Mouse (Mus musculus) embryonic fibroblast, embryonic 13.5 days (primary cell): ENCODE results near the gene Gdnf. TPM values are rescaled to one million over a fixed set of nuclear protein-coding genes. Genes with fewer than 3 reads are reported as not detected.

ENCODE experiments used
- H3K27ac ChIP-seq: 2 replicates; pipeline ENCODE4 v1.5.1; 2012; ENCODE audit warnings: low read length, control low read depth, inconsistent platforms; ENCODE audit not compliant: insufficient read depth
- H3K4me1 ChIP-seq: 2 replicates; pipeline ENCODE4 v1.6.1; 2011; ENCODE audit warnings: low read length; ENCODE audit not compliant: control insufficient read depth, insufficient read depth
- H3K4me3 ChIP-seq: 2 replicates; pipeline ENCODE4 v1.5.1; 2011; ENCODE audit warnings: mild to moderate bottlenecking, control low read depth, low read length; ENCODE audit not compliant: insufficient read depth
- CTCF ChIP-seq: IDR thresholded peaks from 2 replicates; pipeline ENCODE4 v1.5.1; 2011; ENCODE audit warnings: mild to moderate bottlenecking, control low read depth, low read length, moderate library complexity, borderline replicate concordance; ENCODE audit not compliant: insufficient read depth
- POLR2A ChIP-seq: IDR thresholded peaks from 2 replicates; pipeline ENCODE4 v1.6.1; 2011; ENCODE audit warnings: low read depth, mild to moderate bottlenecking, control low read depth, low read length, moderate library complexity
- polyA plus RNA-seq: library from polyadenylated mRNA; stranded (reverse); fragments of >200 nt; gene quantifications from 2 replicates; pipeline ENCODE4 v1.2.4, GENCODE M21; 2011; ENCODE audit warnings: low read depth; ENCODE audit not compliant: missing spikeins, insufficient read length

The Gdnf gene
- polyA plus RNA-seq, 1 experiment: 1.3 TPM

- H3K27ac ChIP-seq: no peak overlapping the region
- TF ChIP-seq POLR2A (no peak), CTCF (no peak)
- H3K4me3 ChIP-seq: no peak overlapping the region
- H3K4me1 ChIP-seq: peaks cover 16% of the 10 kb centered on the region
Observed at GRCm38 (mm10) chr15:7879956-7880355, 69.3 kb downstream of the Gdnf start.

DNA sequence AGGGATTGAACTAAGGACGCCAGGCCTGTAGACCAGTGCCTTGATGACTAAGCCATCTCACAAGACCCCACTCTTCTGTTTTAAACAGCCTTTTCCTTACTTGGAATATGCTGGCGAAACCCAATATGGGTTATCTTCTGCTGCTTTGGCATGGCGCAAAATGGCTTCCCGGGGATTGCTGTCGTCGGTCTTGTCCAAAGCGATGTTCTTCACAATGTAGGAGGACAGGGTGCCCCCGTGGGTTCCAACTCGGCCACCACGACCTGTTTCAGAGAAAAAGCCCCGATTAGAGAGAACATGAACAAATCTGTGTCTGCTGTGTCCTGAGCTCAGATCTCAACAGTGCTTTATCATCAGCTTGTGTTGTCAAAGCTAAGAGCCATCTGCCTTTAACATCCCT, 73.5 kb downstream of the Gdnf start:
- Histone ChIP-seq H3K27ac (no peak overlapping the region), H3K4me1 (peaks cover 6% of the 10 kb centered on the region; the same call in 1 of the 2 replicates), H3K4me3 (no peak overlapping the region)
- no peak for TF ChIP-seq POLR2A
- TF ChIP-seq CTCF: no peak

DNA sequence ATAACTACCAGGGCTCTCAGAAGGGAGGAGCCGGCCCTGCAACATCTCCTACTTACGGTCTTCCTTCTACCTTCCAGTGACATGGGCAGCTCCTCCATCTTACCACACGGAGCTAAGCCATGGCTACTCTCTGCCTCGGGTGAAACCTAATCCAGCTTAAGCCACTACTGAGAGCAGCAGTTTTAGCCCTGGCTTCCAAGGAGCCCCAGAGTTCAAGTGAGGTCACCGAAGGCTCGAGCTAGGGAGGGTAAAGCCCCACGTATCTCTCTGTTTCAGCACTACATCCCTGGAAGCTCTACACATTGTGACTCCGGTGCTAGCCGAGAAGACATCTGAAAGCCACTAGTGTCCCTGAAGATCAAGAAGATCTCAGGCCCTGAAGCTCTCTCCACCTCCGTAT, 74.5 kb downstream of the Gdnf start:
- Histone ChIP-seq H3K4me1 (peaks cover 9% of the 10 kb centered on the region; the same call in 1 of the 2 replicates), H3K27ac (no peak overlapping the region), H3K4me3 (no peak overlapping the region)
- no peak for TF ChIP-seq POLR2A
- no peak for TF ChIP-seq CTCF

DNA sequence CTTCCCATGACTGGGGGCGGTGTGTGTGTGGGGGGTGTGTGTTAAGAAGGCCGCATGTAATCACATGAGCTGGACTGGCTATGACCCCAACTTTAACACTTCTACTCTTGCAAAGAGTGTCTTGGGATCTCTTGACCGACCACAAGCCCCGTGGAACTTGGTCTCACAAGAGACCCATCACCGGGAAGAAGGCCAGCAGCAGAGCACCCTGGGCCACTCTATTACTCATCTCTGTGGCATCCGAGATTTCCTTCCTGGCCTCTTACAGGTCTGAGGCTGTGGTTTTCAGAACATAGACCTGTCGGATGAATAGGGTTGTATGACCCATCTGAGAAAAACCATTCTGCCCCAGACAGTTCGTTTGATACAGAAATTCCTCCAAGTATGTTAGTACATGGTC, 75.9 kb downstream of the Gdnf start:
- no peak overlapping the region for H3K4me3 ChIP-seq
- TF ChIP-seq CTCF (no peak), POLR2A (no peak)
- H3K27ac ChIP-seq: no peak overlapping the region
- H3K4me1 ChIP-seq: peaks cover 10% of the 10 kb centered on the region; the same call in 1 of the 2 replicates
